Mouse (Mus musculus) lung, adult 2 months (tissue): ENCODE data around the gene Irak3. TPM values are rescaled to one million over a fixed set of nuclear protein-coding genes. Genes with fewer than 3 reads are reported as not detected.

Source experiments
- DNase-seq: peaks from one replicate; pipeline ENCODE4 v3.0.0; 2022
- H3K4me1 ChIP-seq: fragments of 200-500 bp; 2 replicates; pipeline ENCODE4 v1.6.1; 2011; ENCODE audit warnings: low read length; ENCODE audit not compliant: control insufficient read depth, insufficient read depth
- H3K4me3 ChIP-seq: fragments of 200-500 bp; replicated peaks from 2 replicates; pipeline ENCODE3; 2011; ENCODE audit warnings: low read depth, mild to moderate bottlenecking, control low read depth, low read length; ENCODE audit errors: extremely low read depth
- CTCF ChIP-seq: fragments of 200-500 bp; IDR thresholded peaks from 2 replicates; pipeline ENCODE4 v1.5.1; 2011; ENCODE audit warnings: mild to moderate bottlenecking, low read length, control low read depth; ENCODE audit not compliant: insufficient read depth
- POLR2A ChIP-seq: fragments of 200-500 bp; IDR thresholded peaks from 2 replicates; pipeline ENCODE4 v1.6.1; 2011; ENCODE audit warnings: low read depth, mild to moderate bottlenecking, control low read depth, low read length, borderline replicate concordance; ENCODE audit errors: extremely low read depth
- WGBS: fragments of 180-500 bp; shearing (Covaris S2); methylation state at CpG from one replicate; pipeline ENCODE4 v1.1.7; 2018; 5-methylcytosine and 5-hydroxymethylcytosine counted together
- polyA plus RNA-seq: library from polyadenylated mRNA; depleted of rRNA; stranded (reverse); fragments of >200 nt; gene quantifications from 2 replicates; pipeline ENCODE4 v1.2.3, GENCODE M21; 2012; rRNA removed

Irak3 gene
- polyA plus RNA-seq = 3.7 and 4.3 TPM in 2 replicates

- no peaks in the 10 kb centered on the region for H3K4me1 ChIP-seq
- TF ChIP-seq CTCF = peak; percentile 96
- TF ChIP-seq POLR2A = no peak
- DNase-seq = peak; percentile 81
- WGBS = under 1% methylated on average over 13 of the region's 13 CpGs
- H3K4me3 ChIP-seq = peak within 1 kb of the TSS; percentile 75
These were observed at the start of gene Irak3 for GRCm38 (mm10) chr10:120201961-120202402. Gene Irak3, minus strand, starts transcription at chr10:120202130.

- WGBS = 55% methylated on average over 11 of the region's 11 CpGs
- H3K4me3 ChIP-seq = no peak overlapping the region
- no peak for TF ChIP-seq POLR2A
- TF ChIP-seq CTCF = no peak
- no peaks in the 10 kb centered on the region; the same call in 1 of the 2 replicates for H3K4me1 ChIP-seq
- no peak for DNase-seq
These were observed 49.2 kb upstream of the Irak3 start for GRCm38 (mm10) chr10:120250911-120251683.

GRCm38 (mm10) chr10:120246994-120247750, 45.2 kb upstream of the Irak3 start:
- 42% methylated on average over 9 of the region's 9 CpGs for WGBS
- H3K4me3 ChIP-seq = no peak overlapping the region
- no peak for TF ChIP-seq CTCF
- no peak for TF ChIP-seq POLR2A
- DNase-seq = peak; percentile 19
- H3K4me1 ChIP-seq = no peaks in the 10 kb centered on the region

- WGBS = 72% methylated on average over 5 of the region's 5 CpGs
- DNase-seq = no peak
- TF ChIP-seq CTCF = no peak
- no peak for TF ChIP-seq POLR2A
These were observed 43.8 kb upstream of the Irak3 start for GRCm38 (mm10) chr10:120245681-120246080.

GRCm38 (mm10) chr10:120242421-120242820, 40.5 kb upstream of the Irak3 start:
- WGBS = 56% methylated on average over 6 of the region's 6 CpGs
- DNase-seq = no peak
- no peak overlapping the region for H3K4me3 ChIP-seq
- no peaks in the 10 kb centered on the region for H3K4me1 ChIP-seq
- TF ChIP-seq CTCF (no peak), POLR2A (no peak)

More at GRCm38 (mm10) chr10:120245681-120246080, 43.8 kb upstream of the Irak3 start:
- no peaks in the 10 kb centered on the region for H3K4me1 ChIP-seq
- H3K4me3 ChIP-seq = no peak overlapping the region

- TF ChIP-seq CTCF (no peak), POLR2A (no peak)
- 56% methylated on average over 6 of the region's 6 CpGs for WGBS
These were observed 37.5 kb upstream of the Irak3 start for GRCm38 (mm10) chr10:120239476-120239875.

GRCm38 (mm10) chr10:120238241-120238640, 36.3 kb upstream of the Irak3 start:
- TF ChIP-seq CTCF (no peak), POLR2A (no peak)
- no peak for DNase-seq
- 86% methylated on average over 8 of the region's 8 CpGs for WGBS
- H3K4me3 ChIP-seq = no peak overlapping the region
- no peaks in the 10 kb centered on the region for H3K4me1 ChIP-seq

More at GRCm38 (mm10) chr10:120239476-120239875, 37.5 kb upstream of the Irak3 start:
- Histone ChIP-seq H3K4me1 (no peaks in the 10 kb centered on the region), H3K4me3 (no peak overlapping the region)
- DNase-seq = no peak

- TF ChIP-seq CTCF (no peak), POLR2A (no peak)
- no peak for DNase-seq
- no peaks in the 10 kb centered on the region for H3K4me1 ChIP-seq
- 73% methylated on average over 9 of the region's 9 CpGs for WGBS
- H3K4me3 ChIP-seq = no peak overlapping the region
These were observed 34.9 kb upstream of the Irak3 start for GRCm38 (mm10) chr10:120236855-120237254.

GRCm38 (mm10) chr10:120233655-120234367, 31.9 kb upstream of the Irak3 start:
- peak; percentile 41; the same call in 1 of the 2 replicates for TF ChIP-seq CTCF
- no peak for TF ChIP-seq POLR2A
- Histone ChIP-seq H3K4me3 (no peak overlapping the region), H3K4me1 (no peaks in the 10 kb centered on the region)
- DNase-seq = peak; percentile 45
- 21% methylated on average over 18 of the region's 18 CpGs for WGBS
